Mouse (Mus musculus): ENCODE measurements at regions not wholly inside any gene's neighbourhood (a gene's known extent, or its start where the extent isn't known, plus 50 kb on each side); places are given as distances from the start of the nearest gene placed in this dataset.

DNA sequence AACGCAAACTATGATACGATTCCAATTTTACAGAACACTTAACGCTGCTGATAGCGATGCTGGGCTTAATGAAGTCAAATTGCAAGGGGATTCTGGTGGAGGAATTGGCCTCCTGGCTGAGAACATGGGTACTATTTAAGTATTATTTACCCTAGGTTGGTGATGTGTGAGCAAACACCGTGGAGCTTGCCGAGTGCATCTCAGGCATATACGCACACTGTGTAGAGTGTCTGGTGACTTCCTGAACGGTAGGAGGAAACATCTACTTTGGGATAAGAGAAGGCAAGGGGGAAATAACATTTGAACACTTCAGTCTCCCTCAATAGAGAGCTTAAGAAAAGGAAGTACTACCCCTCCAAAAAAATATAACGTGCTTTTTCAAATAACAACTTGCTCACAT is 194.8 kb upstream of the Prickle1 start:
- TF ChIP-seq GABPA (IDR thresholded peaks at IDR 0.05; ENCODE audit: low read depth, low read length): no peak
- TF ChIP-seq CHD1 (IDR thresholded peaks at IDR 0.05; ENCODE audit: low read depth, low read length): no peak
- TF ChIP-seq POLR2A (IDR thresholded peaks at IDR 0.05; ENCODE audit: control insufficient read depth in 1 of 2, insufficient read depth in 1 of 2, low read depth in 1 of 2, low read length in 2 of 2, poor library complexity in 1 of 2): no peak
- TF ChIP-seq MEF2A (IDR thresholded peaks at IDR 0.05; ENCODE audit: extremely low read depth, insufficient replicate concordance, low read depth, low read length, poor library complexity, severe bottlenecking): no peak
- no peak for TF ChIP-seq ZC3H11A (IDR thresholded peaks at IDR 0.05; ENCODE audit: low read depth, low read length)
- H3K36me3 ChIP-seq (ENCODE audit: control insufficient read depth in 1 of 2, insufficient read depth in 2 of 2, low read length in 2 of 2): no peaks in the 10 kb centered on the region
- no peaks in the 10 kb centered on the region for H3K9me3 ChIP-seq (replicated peaks; ENCODE audit: insufficient read depth, low read length)
- no peak for DNase-seq (ENCODE audit: low read depth, low spot score)
- H3K79me2 ChIP-seq (ENCODE audit: control insufficient read depth, insufficient read depth, low read length, poor library complexity): no peaks in the 10 kb centered on the region
- H3K4me1 ChIP-seq (ENCODE audit: control insufficient read depth in 1 of 2, insufficient read depth in 2 of 2, low read length in 2 of 2): no peaks in the 10 kb centered on the region
- H3K4me3 ChIP-seq (ENCODE audit: control insufficient read depth in 1 of 2, insufficient read depth in 1 of 2, low read depth in 2 of 2, low read length in 2 of 2): no peak overlapping the region
- H3K27me3 ChIP-seq (ENCODE audit: control insufficient read depth in 1 of 2, insufficient read depth in 2 of 2, low read length in 2 of 2): no peaks in the 10 kb centered on the region
- no peak overlapping the region for H3K9ac ChIP-seq (ENCODE audit: control insufficient read depth, low read depth, low read length, poor library complexity, severe bottlenecking)
- H3K27ac ChIP-seq (ENCODE audit: control insufficient read depth, low read depth, low read length): no peak overlapping the region

DNA sequence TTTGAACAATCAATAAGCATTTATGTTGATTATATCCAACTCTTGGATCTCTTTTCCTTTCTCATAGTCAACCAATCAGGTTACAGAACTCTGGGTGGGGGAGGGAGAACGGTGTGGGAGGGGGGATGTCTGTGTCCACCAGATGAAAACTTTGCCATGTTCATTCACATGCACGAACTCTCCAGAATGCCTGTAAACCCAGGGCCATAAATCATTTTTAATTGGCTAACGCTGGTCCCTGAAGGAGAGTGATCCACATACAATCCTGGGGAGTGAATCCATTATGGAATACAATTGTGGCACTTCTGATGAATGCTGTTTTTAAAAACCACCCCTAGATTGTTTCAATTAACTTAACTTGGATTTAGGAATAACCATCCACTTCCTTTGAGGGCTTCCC is 194.1 kb upstream of the Prickle1 start:
- no peak overlapping the region for H3K4me3 ChIP-seq (ENCODE audit: control insufficient read depth in 1 of 2, insufficient read depth in 1 of 2, low read depth in 2 of 2, low read length in 2 of 2)
- no peaks in the 10 kb centered on the region for H3K79me2 ChIP-seq (ENCODE audit: control insufficient read depth, insufficient read depth, low read length, poor library complexity)
- no peak overlapping the region for H3K9ac ChIP-seq (ENCODE audit: control insufficient read depth, low read depth, low read length, poor library complexity, severe bottlenecking)
- no peak for DNase-seq (ENCODE audit: low read depth, low spot score)
- H3K27ac ChIP-seq (ENCODE audit: control insufficient read depth, low read depth, low read length): no peak overlapping the region
- no peaks in the 10 kb centered on the region for H3K27me3 ChIP-seq (ENCODE audit: control insufficient read depth in 1 of 2, insufficient read depth in 2 of 2, low read length in 2 of 2)
- no peaks in the 10 kb centered on the region for H3K9me3 ChIP-seq (replicated peaks; ENCODE audit: insufficient read depth, low read length)
- H3K4me1 ChIP-seq (ENCODE audit: control insufficient read depth in 1 of 2, insufficient read depth in 2 of 2, low read length in 2 of 2): no peaks in the 10 kb centered on the region
- H3K36me3 ChIP-seq (ENCODE audit: control insufficient read depth in 1 of 2, insufficient read depth in 2 of 2, low read length in 2 of 2): no peaks in the 10 kb centered on the region
- TF ChIP-seq ETS1 (IDR thresholded peaks at IDR 0.05; ENCODE audit: low read depth, low read length) (no peak), GATA1 (IDR thresholded peaks at IDR 0.05; ENCODE audit: low read depth, low read length) (no peak), E2F4 (IDR thresholded peaks at IDR 0.05; ENCODE audit: borderline replicate concordance, low read depth, low read length) (no peak), ELF1 (IDR thresholded peaks at IDR 0.05; ENCODE audit: low read depth, low read length) (no peak), SIN3A (IDR thresholded peaks at IDR 0.05; ENCODE audit: low read length) (no peak), TBP (IDR thresholded peaks at IDR 0.05; ENCODE audit: low read depth, low read length) (no peak), KAT2A (conservative IDR thresholded peaks at IDR 0.05; ENCODE audit: low read depth, low read length) (no peak), CHD1 (IDR thresholded peaks at IDR 0.05; ENCODE audit: low read depth, low read length) (no peak), MYC (IDR thresholded peaks at IDR 0.05; ENCODE audit: low read depth, low read length) (no peak), UBTF (IDR thresholded peaks at IDR 0.05; ENCODE audit: borderline replicate concordance, insufficient read depth, low read depth, low read length) (no peak), SMC3 (IDR thresholded peaks at IDR 0.05; ENCODE audit: low read depth, low read length) (no peak), BHLHE40 (IDR thresholded peaks at IDR 0.05; ENCODE audit: borderline replicate concordance, low read depth, low read length) (no peak), EP300 (IDR thresholded peaks at IDR 0.05; ENCODE audit: low read depth in 1 of 2, low read length in 2 of 2) (no peak), MAZ (IDR thresholded peaks at IDR 0.05; ENCODE audit: low read depth, low read length) (no peak), RCOR1 (IDR thresholded peaks at IDR 0.05; ENCODE audit: low read depth, low read length) (no peak)
